Comparison of ENCODE assay signal across 16 mouse cellular contexts in the genomic region with DNA sequence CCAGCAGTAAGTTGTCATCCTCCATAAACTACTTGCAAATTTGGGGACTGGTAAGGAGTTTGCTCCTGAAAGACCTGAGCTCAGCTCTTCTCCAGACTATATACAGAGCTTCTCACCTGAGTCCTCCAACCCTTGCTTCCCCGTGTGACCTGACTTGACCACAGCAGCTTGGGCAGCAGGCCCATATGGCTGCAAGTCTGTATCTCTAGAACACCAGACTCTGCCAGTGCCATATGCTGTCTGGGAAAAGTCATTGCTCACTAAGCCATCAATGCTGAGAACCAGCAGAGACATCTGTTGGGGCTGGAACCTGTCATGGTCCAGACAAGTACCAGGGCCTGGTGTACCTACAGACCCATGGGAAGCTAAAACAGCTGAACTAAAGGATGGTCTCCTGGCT.
"Had no signal": no experiment of that assay in that cellular context is flagged by ENCODE, and none has a peak within 500 bp of the region (broad histone marks: within the 10 kb centered on the region; RNA-seq: fewer than 3 reads in every experiment).

No protein-coding gene starts in this region.

- H3K4me1 ChIP-seq: lung, embryonic 15.5 days; megakaryocyte, embryonic 14.5 days; midbrain, embryonic 13.5 days; midbrain, embryonic 15.5 days; neural tube, embryonic 12.5 days; stomach, embryonic 15.5 days had no signal

- ATAC-seq: lung, postnatal 0 days; midbrain, embryonic 13.5 days; midbrain, embryonic 15.5 days had no signal

- H3K27ac ChIP-seq: lung, embryonic 15.5 days; macrophage; midbrain, embryonic 13.5 days; midbrain, embryonic 15.5 days; neural tube, embryonic 12.5 days; stomach, embryonic 15.5 days; stomach, postnatal 0 days had no signal

- DNase-seq: lung, adult 2 months; lung, postnatal 14 days; lung, postnatal 36 days; right cerebral cortex, postnatal 14 days; thymus, adult 2 months; thymus, postnatal 25 days; thymus, postnatal 4 days had no signal

- H3K27me3 ChIP-seq: lung, embryonic 15.5 days; midbrain, embryonic 13.5 days; midbrain, embryonic 15.5 days; neural tube, embryonic 12.5 days; stomach, embryonic 15.5 days had no signal

- H3K4me3 ChIP-seq: lung, embryonic 15.5 days; megakaryocyte, embryonic 14.5 days; midbrain, embryonic 13.5 days; midbrain, embryonic 15.5 days; neural tube, embryonic 12.5 days; stomach, embryonic 15.5 days had no signal
